Comparison of ENCODE assay signal across 12 mouse cellular contexts in genomic region chr9:69488510-69488909, GRCm38 (mm10). TPM values are rescaled to one million over a fixed set of nuclear protein-coding genes. Genes with fewer than 3 reads are reported as not detected.
DNase-seq lines count a peak whose midpoint lies in the region; ATAC-seq and TF ChIP-seq lines count a peak whose summit lies in the region.
"Had no signal": no experiment of that assay in that cellular context is flagged by ENCODE, and none has a peak within 500 bp of the region (broad histone marks: within the 10 kb centered on the region; RNA-seq: fewer than 3 reads in every experiment).

No protein-coding gene starts in this region.

- H3K9me3 ChIP-seq in midbrain, embryonic 10.5 days (replicated peaks) = peaks cover 7% of the 10 kb centered on the region
- H3K9me3 ChIP-seq in midbrain, postnatal 0 days (ENCODE audit: low read length) = no peaks in the 10 kb centered on the region
- H3K9me3 ChIP-seq in midbrain, embryonic 16.5 days (replicated peaks; ENCODE audit: control insufficient read depth, low read length, poor library complexity, severe bottlenecking) = no peaks in the 10 kb centered on the region
- H3K9me3 ChIP-seq: hindbrain, embryonic 15.5 days had no signal

- ATAC-seq in midbrain, postnatal 0 days (ENCODE audit: low FRiP score) = no peak
- ATAC-seq in midbrain, embryonic 16.5 days = no peak

- no peaks in the 10 kb centered on the region for H3K27me3 ChIP-seq in midbrain, embryonic 10.5 days (ENCODE audit: low read depth, poor library complexity, severe bottlenecking)
- H3K27me3 ChIP-seq in midbrain, postnatal 0 days (ENCODE audit: insufficient read depth, low read length) = no peaks in the 10 kb centered on the region
- H3K27me3 ChIP-seq in midbrain, embryonic 16.5 days (ENCODE audit: control insufficient read depth, insufficient read depth, low read depth, low read length) = no peaks in the 10 kb centered on the region; the same call in 1 of the 2 replicates
- H3K27me3 ChIP-seq: hindbrain, embryonic 15.5 days had no signal

- 26% methylated on average over 8 of the region's 8 CpGs for WGBS in midbrain, embryonic 10.5 days
- 28% methylated on average over 8 of the region's 8 CpGs for WGBS in midbrain, postnatal 0 days
- WGBS in midbrain, embryonic 16.5 days = 28% methylated on average over 8 of the region's 8 CpGs

- H3K4me1 ChIP-seq in midbrain, embryonic 10.5 days = peaks cover 21% of the 10 kb centered on the region
- no peaks in the 10 kb centered on the region for H3K4me1 ChIP-seq in midbrain, postnatal 0 days (ENCODE audit: insufficient read depth, low read length)
- H3K4me1 ChIP-seq in midbrain, embryonic 16.5 days (ENCODE audit: control insufficient read depth, insufficient read depth, low read length) = peaks cover 6% of the 10 kb centered on the region; the same call in 1 of the 2 replicates

- no peaks in the 10 kb centered on the region for H3K36me3 ChIP-seq in midbrain, embryonic 10.5 days
- no peaks in the 10 kb centered on the region for H3K36me3 ChIP-seq in midbrain, postnatal 0 days (ENCODE audit: insufficient read depth, low read length)
- H3K36me3 ChIP-seq in midbrain, embryonic 16.5 days (ENCODE audit: control insufficient read depth, insufficient read depth, low read length) = no peaks in the 10 kb centered on the region
- H3K36me3 ChIP-seq: hindbrain, embryonic 15.5 days had no signal

- H3K9ac ChIP-seq in midbrain, postnatal 0 days (replicated peaks; ENCODE audit: low read length, poor library complexity, severe bottlenecking) = no peak overlapping the region
- H3K9ac ChIP-seq in midbrain, embryonic 16.5 days (ENCODE audit: low read depth, low read length) = no peak overlapping the region
- H3K9ac ChIP-seq: hindbrain, embryonic 15.5 days had no signal

- peak; percentile 41 to 56 for DNase-seq in heart, adult 18-20 months
- DNase-seq in heart, postnatal 25 days (ENCODE audit: low spot score) = no peak
- no peak for DNase-seq in midbrain, embryonic 10.5 days (ENCODE audit: low spot score)
- no peak for DNase-seq in midbrain, postnatal 0 days (ENCODE audit: low spot score)
- DNase-seq in heart, postnatal 14 days = peak; percentile 28 to 31
- no peak for DNase-seq in layer of hippocampus, adult 2 months (ENCODE audit: low spot score in 2 of 2)
- no peak for DNase-seq in thymus, postnatal 25 days
- DNase-seq: cerebellum, adult 11-12 months; layer of hippocampus, adult 9-11 months; lung, postnatal 10 days had no signal

- 0 out of 2 replicates have a peak overlapping the region, but pooled peaks have one; percentile 1 for H3K4me3 ChIP-seq in midbrain, embryonic 10.5 days
- no peak overlapping the region for H3K4me3 ChIP-seq in midbrain, postnatal 0 days (ENCODE audit: low read depth, low read length)
- H3K4me3 ChIP-seq in midbrain, embryonic 16.5 days (ENCODE audit: low read depth, low read length) = no peak overlapping the region
- no peak overlapping the region for H3K4me3 ChIP-seq in layer of hippocampus, adult 2 months
- H3K4me3 ChIP-seq: hindbrain, embryonic 15.5 days had no signal

- peak overlapping the region; percentile 14 for H3K27ac ChIP-seq in midbrain, embryonic 10.5 days (replicated peaks)
- no peak overlapping the region for H3K27ac ChIP-seq in midbrain, postnatal 0 days (ENCODE audit: low read depth, low read length)
- no peak overlapping the region for H3K27ac ChIP-seq in midbrain, embryonic 16.5 days (ENCODE audit: low read length)
- H3K27ac ChIP-seq in layer of hippocampus, adult 2 months = no peak overlapping the region
- H3K27ac ChIP-seq: hindbrain, embryonic 15.5 days had no signal

- no peak for TF ChIP-seq CTCF in midbrain, postnatal 0 days (IDR thresholded peaks at IDR 0.05)
- no peak for TF ChIP-seq CTCF in layer of hippocampus, adult 2 months (conservative IDR thresholded peaks at IDR 0.05)

- intact Hi-C loops in heart, postnatal 25 days (cut with DNase I) = no loop called here
- intact Hi-C loops in heart, postnatal 14 days (cut with DNase I) = no loop called here

- no peak overlapping the region for H3K4me2 ChIP-seq in midbrain, postnatal 0 days (ENCODE audit: low read depth, low read length, poor library complexity, severe bottlenecking)
- peak overlapping the region; percentile 13; the same call in 1 of the 2 replicates for H3K4me2 ChIP-seq in midbrain, embryonic 16.5 days (ENCODE audit: low read length)
- H3K4me2 ChIP-seq: hindbrain, embryonic 15.5 days had no signal

RNA-seq across cellular contexts. Expression of gene Anxa2, which starts 35.1 kb away (rescaled TPM):
- total RNA-seq in heart, adult 18-20 months (2021) = 10 to 100 TPM; 74.1 to 74.4 TPM
- 100 to 1,000 TPM in 1 of 2 experiments, 10 to 100 TPM in 1; 95.4 to 104 TPM for total RNA-seq in heart, postnatal 25 days (2021)
- polyA plus RNA-seq in midbrain, embryonic 10.5 days (2016; fragmentation: Nextera tagmentation; extraction: Ambion mirVana) = 133 and 178 TPM in 2 replicates
- 68.4 and 73.2 TPM in 2 replicates for total RNA-seq in midbrain, postnatal 0 days (2014; rRNA removed)
- 69.2 and 79.1 TPM in 2 replicates for polyA plus RNA-seq in midbrain, postnatal 0 days (2015; fragmentation: Nextera tagmentation; extraction: Ambion mirVana)
- 100 to 1,000 TPM; 119 to 146 TPM for total RNA-seq in heart, postnatal 14 days (2021)
- 95.3 and 96.4 TPM in 2 replicates for polyA plus RNA-seq in midbrain, embryonic 16.5 days (2015; fragmentation: Nextera tagmentation; extraction: Ambion mirVana)
- 1 to 10 TPM; 8.8 to 9.6 TPM for total RNA-seq in layer of hippocampus, adult 2 months (2021)

Comparison
In these comparisons a context has a peak if more than half of its experiments do, and no peak if none do; other contexts are left out.
1. DNase-seq: peak in heart, adult 18-20 months (2 of 2) and heart, postnatal 14 days (2 of 2); none in heart, postnatal 25 days (single experiment), midbrain, embryonic 10.5 days (single experiment), midbrain, postnatal 0 days (single experiment), layer of hippocampus, adult 2 months (0 of 2) and thymus, postnatal 25 days (single experiment).